Mouse (Mus musculus) C2C12 (cell line): ENCODE data around the gene Lst1.

Experiments
- CEBPB ChIP-seq: IDR thresholded peaks from one replicate; pipeline ENCODE4 v1.6.1; 2011; ENCODE audit warnings: low read depth, mild to moderate bottlenecking, control low read depth, moderate library complexity
- CTCF ChIP-seq: IDR thresholded peaks from one replicate; pipeline ENCODE4 v1.5.1; 2011; ENCODE audit not compliant: control insufficient read depth, insufficient read depth, insufficient read length
- FOSL1 ChIP-seq: IDR thresholded peaks from one replicate; pipeline ENCODE4 v1.8.0; 2011; ENCODE audit warnings: mild to moderate bottlenecking, low read length; ENCODE audit not compliant: poor library complexity, insufficient read depth, severe bottlenecking
- MAX ChIP-seq: IDR thresholded peaks from one replicate; pipeline ENCODE4 v1.6.1; 2011; ENCODE audit warnings: mild to moderate bottlenecking, control low read depth
- MYOD1 ChIP-seq: IDR thresholded peaks from one replicate; pipeline ENCODE4 v1.6.1; 2011; ENCODE audit warnings: low read depth; ENCODE audit not compliant: control insufficient read depth, insufficient read length
- MYOG ChIP-seq: IDR thresholded peaks from one replicate; pipeline ENCODE4 v1.6.1; 2011; ENCODE audit not compliant: control insufficient read depth, insufficient read length; ENCODE audit errors: extremely low read depth
- USF1 ChIP-seq: IDR thresholded peaks from one replicate; pipeline ENCODE4 v1.6.1; 2011; ENCODE audit warnings: low read depth, mild to moderate bottlenecking, control low read depth, moderate library complexity

GRCm38 (mm10) chr17:35162121-35162520, 26.1 kb downstream of the Lst1 start:
- TF ChIP-seq MYOG = no peak
- TF ChIP-seq CTCF = no peak
- no peak for TF ChIP-seq CEBPB
- TF ChIP-seq MAX = no peak
- TF ChIP-seq MYOD1 = no peak
- no peak for TF ChIP-seq USF1
- no peak for TF ChIP-seq FOSL1
